In genomic region chrX:71364554-71364991, GRCm38 (mm10) we compare ENCODE assay signal across 8 mouse cellular contexts. TPM values are rescaled to one million over a fixed set of nuclear protein-coding genes. Genes with fewer than 3 reads are reported as not detected.
DNase-seq lines count a peak whose midpoint lies in the region; ATAC-seq and TF ChIP-seq lines count a peak whose summit lies in the region.

Gene Mtmr1, plus strand, starts transcription at chrX:71364760.

- peaks cover 3% of the 10 kb centered on the region for H3K4me1 ChIP-seq in brown adipose tissue, adult 24 weeks (ENCODE audit: control insufficient read depth, insufficient read depth, insufficient read length, low read length)
- H3K4me1 ChIP-seq in heart, embryonic 12.5 days (replicated peaks) = no peaks in the 10 kb centered on the region
- no peaks in the 10 kb centered on the region for H3K4me1 ChIP-seq in kidney, postnatal 0 days (replicated peaks; ENCODE audit: insufficient read depth, low read length)
- peaks cover 11% of the 10 kb centered on the region for H3K4me1 ChIP-seq in liver, embryonic 13.5 days (replicated peaks)
- H3K4me1 ChIP-seq in stomach, embryonic 15.5 days = no peaks in the 10 kb centered on the region

- H3K36me3 ChIP-seq in heart, embryonic 12.5 days = no peaks in the 10 kb centered on the region
- no peaks in the 10 kb centered on the region for H3K36me3 ChIP-seq in kidney, postnatal 0 days (ENCODE audit: insufficient read depth, low read length)
- H3K36me3 ChIP-seq in liver, embryonic 13.5 days = no peaks in the 10 kb centered on the region
- no peaks in the 10 kb centered on the region for H3K36me3 ChIP-seq in stomach, embryonic 15.5 days

- H3K4me2 ChIP-seq in heart, embryonic 12.5 days = peak within 1 kb of the TSS; percentile 73
- H3K4me2 ChIP-seq in kidney, postnatal 0 days (ENCODE audit: low read length) = peak within 1 kb of the TSS; percentile 71
- H3K4me2 ChIP-seq in liver, embryonic 13.5 days = peak within 1 kb of the TSS; percentile 78
- peak within 1 kb of the TSS; percentile 64 for H3K4me2 ChIP-seq in stomach, embryonic 15.5 days

- peaks cover 4% of the 10 kb centered on the region; the same call in 1 of the 2 replicates for H3K9me3 ChIP-seq in heart, embryonic 12.5 days (replicated peaks)
- no peaks in the 10 kb centered on the region for H3K9me3 ChIP-seq in kidney, postnatal 0 days (replicated peaks; ENCODE audit: low read length)
- no peaks in the 10 kb centered on the region for H3K9me3 ChIP-seq in liver, embryonic 13.5 days (replicated peaks)
- H3K9me3 ChIP-seq in stomach, embryonic 15.5 days = no peaks in the 10 kb centered on the region

- ATAC-seq in erythroid progenitor cell, adult 5-6 weeks (replicated peaks; ENCODE audit: low FRiP score, poor library complexity, severe bottlenecking) = peak; percentile 98
- peak; percentile 97 for ATAC-seq in heart, embryonic 12.5 days (ENCODE audit: insufficient number of reproducible peaks, low FRiP score)
- ATAC-seq in kidney, postnatal 0 days (replicated peaks; ENCODE audit: low FRiP score, low read depth) = peak; percentile 93
- ATAC-seq in liver, embryonic 13.5 days (ENCODE audit: low read depth) = peak; percentile 91
- peak; percentile 86 for ATAC-seq in stomach, embryonic 15.5 days (ENCODE audit: insufficient read depth, low FRiP score, low read depth)

- H3K27me3 ChIP-seq in heart, embryonic 12.5 days (replicated peaks) = no peaks in the 10 kb centered on the region
- no peaks in the 10 kb centered on the region for H3K27me3 ChIP-seq in kidney, postnatal 0 days (ENCODE audit: insufficient read depth, low read length)
- no peaks in the 10 kb centered on the region for H3K27me3 ChIP-seq in liver, embryonic 13.5 days
- no peaks in the 10 kb centered on the region for H3K27me3 ChIP-seq in stomach, embryonic 15.5 days (replicated peaks)

- H3K27ac ChIP-seq in brown adipose tissue, adult 24 weeks (replicated peaks; ENCODE audit: low read depth, low read length) = peak within 1 kb of the TSS; percentile 77; the same call in 1 of the 2 replicates
- peak within 1 kb of the TSS; percentile 77; the same call in 1 of the 2 replicates for H3K27ac ChIP-seq in heart, embryonic 12.5 days (ENCODE audit: poor library complexity, severe bottlenecking)
- peak within 1 kb of the TSS; percentile 79 for H3K27ac ChIP-seq in kidney, postnatal 0 days
- H3K27ac ChIP-seq in liver, embryonic 13.5 days = peak within 1 kb of the TSS; percentile 74
- peak within 1 kb of the TSS; percentile 68 for H3K27ac ChIP-seq in stomach, embryonic 15.5 days

- H3K4me3 ChIP-seq in brown adipose tissue, adult 24 weeks (ENCODE audit: insufficient read depth, low read depth, low read length) = peak within 1 kb of the TSS; percentile 95
- peak within 1 kb of the TSS; percentile 80 for H3K4me3 ChIP-seq in heart, embryonic 12.5 days
- peak within 1 kb of the TSS; percentile 56 for H3K4me3 ChIP-seq in kidney, postnatal 0 days (replicated peaks; ENCODE audit: low read depth, low read length)
- H3K4me3 ChIP-seq in liver, embryonic 13.5 days (replicated peaks) = peak within 1 kb of the TSS; percentile 76
- peak within 1 kb of the TSS; percentile 62 for H3K4me3 ChIP-seq in stomach, embryonic 15.5 days (replicated peaks)

- 29% methylated on average over 30 of the region's 47 CpGs for WGBS in heart, embryonic 12.5 days
- WGBS in kidney, postnatal 0 days = 26% methylated on average over 47 of the region's 47 CpGs
- 10% methylated on average over 45 of the region's 47 CpGs for WGBS in liver, embryonic 13.5 days (ENCODE audit: insufficient replicate concordance)
- WGBS in stomach, embryonic 15.5 days = 31% methylated on average over 19 of the region's 47 CpGs

- H3K9ac ChIP-seq in heart, embryonic 12.5 days = peak within 1 kb of the TSS; percentile 84
- H3K9ac ChIP-seq in kidney, postnatal 0 days (ENCODE audit: low read depth, low read length) = peak within 1 kb of the TSS; percentile 73
- H3K9ac ChIP-seq in liver, embryonic 13.5 days = peak within 1 kb of the TSS; percentile 86
- H3K9ac ChIP-seq in stomach, embryonic 15.5 days = peak within 1 kb of the TSS; percentile 50

- peak; percentile 39; the same call in 1 of the 2 replicates for TF ChIP-seq CTCF in kidney, postnatal 0 days (IDR thresholded peaks at IDR 0.05; ENCODE audit: low read depth)

- DNase-seq in CD4-positive helper T cell, adult 2 months (ENCODE audit: low read depth, low spot score) = peak; percentile 84
- peak; percentile 69 for DNase-seq in kidney, postnatal 0 days (ENCODE audit: low spot score)
- DNase-seq in liver, embryonic 13.5 days = peak; percentile 73
- DNase-seq in neural tube, embryonic 10.5 days (ENCODE audit: extremely low spot score, low spot score) = peak; percentile 64

RNA-seq across cellular contexts. Expression of gene Mtmr1, which starts in this region (rescaled TPM):
- 22.5 and 30.2 TPM in 2 replicates for polyA plus RNA-seq in brown adipose tissue, adult 24 weeks (2012; ENCODE audit: insufficient read depth, insufficient read length, missing spikeins)
- 11.9 and 18.4 TPM in 2 replicates for total RNA-seq in erythroid progenitor cell, adult 5-6 weeks (2015; ENCODE audit: low replicate concordance)
- total RNA-seq in erythroid progenitor cell, adult 5-6 weeks (2017; ENCODE audit: low replicate concordance) = 11.6 and 19.3 TPM in 2 replicates
- 12.8 and 15.7 TPM in 2 replicates for polyA plus RNA-seq in heart, embryonic 12.5 days (2016; fragmentation: Nextera tagmentation; extraction: Ambion mirVana)
- 8.2 and 8.7 TPM in 2 replicates for polyA plus RNA-seq in kidney, postnatal 0 days (2015; fragmentation: Nextera tagmentation; extraction: Ambion mirVana)
- 5.5 and 6.2 TPM in 2 replicates for polyA plus RNA-seq in liver, embryonic 13.5 days (2015; fragmentation: Nextera tagmentation; extraction: Ambion mirVana)
- polyA plus RNA-seq in stomach, embryonic 15.5 days (2015; fragmentation: Nextera tagmentation; extraction: Ambion mirVana) = 10.2 and 10.8 TPM in 2 replicates

Comparison
In these comparisons a context has a peak if more than half of its experiments do, and no peak if none do; other contexts are left out.
1. Peak in every context shown above with its lines: DNase-seq, ATAC-seq, H3K4me3 ChIP-seq and H3K27ac ChIP-seq.